Mouse (Mus musculus) limb, embryonic 14.5 days (tissue): ENCODE results near the gene Foxe1. TPM values are rescaled to one million over a fixed set of nuclear protein-coding genes. Genes with fewer than 3 reads are reported as not detected.

Source experiments
- ATAC-seq: fragments of 200-750 bp; cut with Nextera tagmentation; 2 replicates; pipeline ENCODE4 v1.8.0; 2017; ENCODE audit warnings: low read depth, moderate number of reproducible peaks, moderate TSS enrichment; ENCODE audit not compliant: low FRiP score
- DNase-seq: peaks from one replicate; pipeline ENCODE4 v3.0.0-alpha.2; 2015; ENCODE audit warnings: low spot score
- H3K27ac ChIP-seq: fragments of 300-500 bp; sonication (generic); replicated peaks from 2 replicates; pipeline ENCODE4 v1.5.1; 2014; ENCODE audit warnings: low read depth, mild to moderate bottlenecking, low read length, moderate library complexity, mixed read lengths
- H3K27me3 ChIP-seq: fragments of 300-500 bp; sonication (generic); 2 replicates; pipeline ENCODE4 v1.6.1; 2014; ENCODE audit warnings: low read length, mixed read lengths; ENCODE audit not compliant: control insufficient read depth, insufficient read depth
- H3K36me3 ChIP-seq: fragments of 300-500 bp; sonication (generic); 2 replicates; pipeline ENCODE4 v1.6.1; 2014; ENCODE audit warnings: mild to moderate bottlenecking, low read length, moderate library complexity, mixed read lengths; ENCODE audit not compliant: control insufficient read depth, insufficient read depth
- H3K4me1 ChIP-seq: fragments of 300-500 bp; sonication (generic); 2 replicates; pipeline ENCODE4 v1.6.1; 2014; ENCODE audit warnings: antibody characterized with exemption, low read length, mixed read lengths; ENCODE audit not compliant: control insufficient read depth, insufficient read depth
- H3K4me2 ChIP-seq: fragments of 300-500 bp; sonication (generic); replicated peaks from 2 replicates; pipeline ENCODE4 v1.6.1; 2014; ENCODE audit warnings: low read depth, mild to moderate bottlenecking, low read length, moderate library complexity; ENCODE audit not compliant: severe bottlenecking
- H3K4me3 ChIP-seq: fragments of 300-500 bp; sonication (generic); replicated peaks from 2 replicates; pipeline ENCODE4 v1.5.1; 2014; ENCODE audit warnings: low read length
- H3K9ac ChIP-seq: fragments of 300-500 bp; sonication (generic); 2 replicates; pipeline ENCODE4 v1.6.1; 2014; ENCODE audit warnings: mild to moderate bottlenecking, low read depth, low read length, moderate library complexity; ENCODE audit not compliant: severe bottlenecking
- H3K9me3 ChIP-seq: fragments of 300-500 bp; sonication (generic); 2 replicates; pipeline ENCODE4 v1.6.1; 2016; ENCODE audit warnings: low read length; ENCODE audit not compliant: control insufficient read depth
- POLR2A ChIP-seq: fragments of 200-500 bp; IDR thresholded peaks from 2 replicates; pipeline ENCODE4 v1.8.0; 2012; ENCODE audit warnings: inconsistent platforms, mild to moderate bottlenecking, moderate library complexity, borderline replicate concordance; ENCODE audit not compliant: insufficient read depth, insufficient read length; ENCODE audit errors: extremely low read depth
- WGBS: fragments of 180-500 bp; shearing (Covaris S2); extraction: QIAGEN DNeasy Blood & Tissue Kit; methylation state at CpG from one replicate; pipeline ENCODE4 v1.1.7; 2014; 5-methylcytosine and 5-hydroxymethylcytosine counted together
- polyA plus RNA-seq, 2 experiments: library from polyadenylated mRNA; depleted of rRNA in 1 of 2; stranded (reverse) in 1 of 2; unstranded in 1 of 2; fragments of >200 nt; fragmentation: Nextera tagmentation in 1 of 2; extraction: Ambion mirVana in 1 of 2; gene quantifications; 2 replicates each; pipeline versions ENCODE4 v1.2.1 to v1.2.3; 2012 to 2014

The Foxe1 gene
- polyA plus RNA-seq, 2 experiments, result not detected

DNA sequence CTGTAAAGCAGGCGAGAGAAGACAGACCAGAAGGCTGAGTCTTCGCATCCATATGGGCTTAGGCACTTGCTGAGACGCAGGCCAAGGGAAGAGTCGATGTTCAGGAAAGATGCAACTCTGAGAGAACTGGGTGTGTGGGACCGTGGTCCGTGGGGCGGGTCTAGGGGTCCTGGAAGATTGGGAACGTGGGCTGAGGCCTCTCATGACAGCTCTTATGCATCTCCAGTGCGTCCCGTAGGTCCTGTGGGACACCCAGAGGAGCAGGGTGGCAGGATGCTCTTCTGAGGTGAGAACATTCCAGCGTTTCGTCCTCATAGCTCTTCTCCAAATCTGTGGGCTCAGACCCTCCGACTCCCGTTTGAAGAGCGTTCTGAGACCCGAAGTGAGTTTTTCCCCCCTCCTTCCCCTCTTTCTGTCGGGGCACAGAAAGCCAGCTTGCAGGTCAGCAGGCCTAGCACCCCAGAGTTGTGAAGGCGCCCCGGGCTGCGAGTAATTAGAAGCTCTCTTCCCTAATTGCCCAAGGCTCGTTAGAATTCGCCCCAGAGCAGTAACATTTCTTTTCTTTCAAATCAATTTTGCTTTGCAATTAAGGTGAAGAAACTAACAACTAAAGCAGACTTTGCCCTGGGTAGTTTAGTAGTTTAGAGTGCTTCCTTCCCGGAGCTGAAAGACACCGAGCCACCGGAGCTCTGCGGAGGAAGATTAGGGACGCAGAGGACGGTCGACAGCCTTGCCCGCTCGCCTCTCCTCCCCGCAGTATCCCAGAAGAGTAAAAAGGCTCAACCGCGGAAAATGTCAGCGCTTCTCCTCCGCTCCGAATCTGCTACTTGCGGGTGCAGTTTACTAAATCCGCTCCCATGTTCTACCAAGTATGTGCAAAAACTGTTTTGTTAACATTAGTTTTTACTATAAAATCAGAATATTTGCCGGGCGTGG lies 4.4 kb downstream of the Foxe1 start:
- Histone ChIP-seq H3K27ac (no peak overlapping the region), H3K4me2 (no peak overlapping the region), H3K9ac (no peak overlapping the region), H3K27me3 (peaks cover 85% of the 10 kb centered on the region), H3K36me3 (no peaks in the 10 kb centered on the region), H3K4me1 (no peaks in the 10 kb centered on the region), H3K9me3 (no peaks in the 10 kb centered on the region), H3K4me3 (no peak overlapping the region)
- no peak for DNase-seq
- no peak for ATAC-seq
- no peak for TF ChIP-seq POLR2A
- 2% methylated on average over 37 of the region's 41 CpGs for WGBS

DNA sequence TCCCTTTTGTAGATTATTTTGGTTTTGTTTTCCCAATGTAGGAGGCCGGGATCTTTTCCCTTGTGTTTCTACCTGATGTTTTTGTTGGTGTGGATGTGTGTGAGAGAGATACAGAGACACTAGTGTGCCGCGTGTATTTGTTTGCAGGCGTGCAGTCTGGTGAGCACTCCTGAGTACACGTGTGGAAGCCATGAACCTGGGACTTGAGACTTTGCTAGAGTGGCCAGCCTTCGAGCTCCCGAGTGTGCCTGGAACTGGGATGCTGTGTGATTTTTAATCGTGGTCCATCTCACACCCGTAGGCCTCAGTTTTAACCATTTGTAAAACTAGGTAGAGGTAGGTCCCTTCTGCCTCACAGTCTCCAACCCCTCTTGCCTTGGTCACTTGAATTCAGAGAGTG lies 5.5 kb downstream of the Foxe1 start:
- Histone ChIP-seq H3K4me1 (no peaks in the 10 kb centered on the region; the same call in 1 of the 2 replicates), H3K9ac (no peak overlapping the region), H3K4me3 (no peak overlapping the region), H3K27ac (no peak overlapping the region), H3K27me3 (peaks cover 74% of the 10 kb centered on the region), H3K9me3 (no peaks in the 10 kb centered on the region), H3K4me2 (no peak overlapping the region), H3K36me3 (no peaks in the 10 kb centered on the region)
- 28% methylated on average over 9 of the region's 9 CpGs for WGBS
- DNase-seq (no peak), ATAC-seq (no peak)
- no peak for TF ChIP-seq POLR2A

DNA sequence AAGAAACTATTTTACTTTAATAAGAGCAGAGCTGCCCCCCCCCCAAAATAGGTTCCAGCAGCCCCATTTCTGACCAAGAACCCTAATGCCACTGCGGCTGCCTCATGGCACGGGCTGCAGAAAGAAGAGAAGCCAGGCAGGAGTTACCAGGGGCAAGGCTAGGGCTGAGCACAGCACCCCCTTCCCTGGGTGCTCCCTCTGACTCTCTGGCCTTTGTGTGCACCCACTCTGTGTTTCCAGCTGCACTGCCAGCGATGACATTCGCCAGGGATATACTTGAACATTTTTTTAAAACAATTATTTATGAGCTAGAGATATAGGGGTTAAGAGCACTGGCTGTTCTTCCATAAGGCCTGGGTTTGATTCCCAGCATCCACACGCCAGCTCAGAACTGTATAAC lies 6.1 kb downstream of the Foxe1 start:
- Histone ChIP-seq H3K36me3 (no peaks in the 10 kb centered on the region), H3K4me2 (no peak overlapping the region), H3K27me3 (peaks cover 68% of the 10 kb centered on the region), H3K27ac (no peak overlapping the region), H3K9ac (no peak overlapping the region), H3K4me1 (no peaks in the 10 kb centered on the region; the same call in 1 of the 2 replicates), H3K9me3 (no peaks in the 10 kb centered on the region), H3K4me3 (no peak overlapping the region)
- 47% methylated on average over 5 of the region's 5 CpGs for WGBS
- ATAC-seq (no peak), DNase-seq (no peak)
- no peak for TF ChIP-seq POLR2A

DNA sequence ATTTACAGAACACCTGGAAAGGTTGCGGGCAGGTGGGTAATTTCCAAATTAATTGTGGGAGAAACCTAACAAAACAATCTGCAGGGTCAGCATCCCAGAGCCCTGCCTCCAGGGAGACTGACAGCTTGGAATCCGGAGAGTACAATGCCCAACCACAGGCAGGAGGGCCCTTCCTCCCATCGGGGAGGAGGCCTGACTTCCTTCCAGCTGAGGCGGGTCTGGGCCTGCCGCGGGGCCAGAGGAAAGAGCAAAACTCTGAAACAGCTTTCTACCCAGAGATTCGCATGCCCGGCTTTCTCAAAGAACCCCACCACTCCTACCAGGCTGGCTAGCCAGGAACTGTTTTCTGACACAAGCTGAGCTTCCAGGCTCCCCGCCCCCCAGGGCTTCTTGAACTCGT lies 9.6 kb downstream of the Foxe1 start:
- Histone ChIP-seq H3K27ac (no peak overlapping the region), H3K9me3 (no peaks in the 10 kb centered on the region), H3K36me3 (no peaks in the 10 kb centered on the region), H3K4me2 (no peak overlapping the region), H3K4me1 (no peaks in the 10 kb centered on the region; the same call in 1 of the 2 replicates), H3K4me3 (no peak overlapping the region), H3K27me3 (peaks cover 40% of the 10 kb centered on the region), H3K9ac (no peak overlapping the region)
- no peak for TF ChIP-seq POLR2A
- no peak for ATAC-seq
- 10% methylated on average over 10 of the region's 10 CpGs for WGBS
- DNase-seq, result no peak

DNA sequence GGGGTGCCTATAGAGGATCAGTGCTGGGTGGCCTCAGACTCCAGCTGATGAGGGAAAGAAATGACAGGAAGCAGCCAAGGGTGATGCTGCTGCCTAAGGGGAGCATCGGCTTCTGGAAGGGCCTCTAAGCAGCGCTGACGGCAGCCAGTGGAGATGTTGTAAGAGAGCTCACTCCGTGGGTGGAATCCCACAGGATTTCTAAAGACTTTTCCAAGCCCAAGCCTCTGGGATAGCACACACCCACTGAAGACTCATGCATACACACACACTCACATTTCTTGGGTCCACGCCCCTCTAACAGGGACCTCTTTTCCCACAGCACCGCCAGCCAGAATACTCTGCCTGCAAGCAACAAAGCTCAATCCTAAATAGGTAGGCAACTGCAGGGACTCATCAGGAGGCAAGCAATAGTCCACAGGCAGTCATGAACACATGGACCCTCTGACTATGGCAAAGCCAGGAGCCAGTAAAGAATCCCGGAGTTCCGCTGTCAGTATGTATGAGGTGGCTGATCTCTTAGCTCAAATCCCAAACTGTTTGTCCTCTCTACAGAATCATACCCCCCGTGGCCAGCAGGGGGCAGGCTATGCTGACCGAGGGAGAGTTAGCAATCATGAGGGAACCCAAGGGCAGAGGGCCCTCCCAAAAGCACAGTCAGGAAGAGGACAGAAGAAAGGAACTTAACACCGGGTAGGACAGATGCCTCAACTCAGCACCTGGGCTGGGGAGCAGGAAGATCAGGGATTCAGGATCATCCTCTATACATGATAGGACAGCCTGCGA lies 13.1 kb downstream of the Foxe1 start:
- DNase-seq, result no peak
- Histone ChIP-seq H3K4me3 (no peak overlapping the region), H3K36me3 (no peaks in the 10 kb centered on the region), H3K27me3 (peaks cover 6% of the 10 kb centered on the region; the same call in 1 of the 2 replicates), H3K4me2 (no peak overlapping the region), H3K27ac (no peak overlapping the region), H3K9ac (no peak overlapping the region), H3K4me1 (no peaks in the 10 kb centered on the region; the same call in 1 of the 2 replicates), H3K9me3 (no peaks in the 10 kb centered on the region)
- TF ChIP-seq POLR2A, result no peak
- WGBS, result 39% methylated on average over 12 of the region's 12 CpGs
- no peak for ATAC-seq
